Mouse (Mus musculus): ENCODE results near the gene Tusc2. TPM values are rescaled to one million over a fixed set of nuclear protein-coding genes. Genes with fewer than 3 reads are reported as not detected.

The Tusc2 gene
- polyA plus RNA-seq, 1 experiment, result 143 TPM

- TF ChIP-seq CTCF (IDR thresholded peaks at IDR 0.05; ENCODE audit: extremely low read depth, insufficient read depth, low read length) (peak; percentile 96), POLR2A (IDR thresholded peaks at IDR 0.05; ENCODE audit: extremely low read depth, insufficient read depth, low read length) (no peak)
- H3K4me1 ChIP-seq (ENCODE audit: control insufficient read depth, insufficient read depth, low read length), result no peaks in the 10 kb centered on the region; the same call in 1 of the 2 replicates
- H3K4me3 ChIP-seq (ENCODE audit: insufficient read depth, low read length), result no peak overlapping the region
- H3K27ac ChIP-seq (ENCODE audit: insufficient read depth, low read length), result no peak overlapping the region
These were observed 39.1 kb downstream of the Tusc2 start for GRCm38 (mm10) chr9:107602068-107602648.

DNA sequence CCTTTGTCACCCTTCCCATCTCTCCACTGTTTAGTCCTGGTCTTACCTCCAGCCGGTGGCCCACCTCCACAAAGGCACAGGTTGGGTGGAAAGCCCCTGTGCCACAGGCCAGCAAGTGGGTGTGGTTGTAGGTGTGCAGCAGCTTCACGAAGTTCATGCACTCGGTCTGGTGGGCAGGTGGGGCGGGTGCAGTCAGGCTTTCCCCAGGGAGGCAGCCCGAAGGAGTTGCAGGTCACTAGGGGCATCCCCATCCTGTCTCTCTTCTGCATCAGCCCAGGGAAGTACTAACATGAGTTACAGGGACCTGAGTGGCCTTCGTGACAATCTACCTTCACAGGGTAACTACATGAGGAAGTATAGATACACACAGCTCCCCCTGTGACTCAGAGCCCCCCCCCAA lies 40.2 kb downstream of the Tusc2 start:
- TF ChIP-seq POLR2A (IDR thresholded peaks at IDR 0.05; ENCODE audit: extremely low read depth, insufficient read depth, low read length), result no peak
- TF ChIP-seq CTCF (IDR thresholded peaks at IDR 0.05; ENCODE audit: extremely low read depth, insufficient read depth, low read length), result no peak
- Histone ChIP-seq H3K4me1 (ENCODE audit: control insufficient read depth, insufficient read depth, low read length) (no peaks in the 10 kb centered on the region; the same call in 1 of the 2 replicates), H3K27ac (ENCODE audit: insufficient read depth, low read length) (no peak overlapping the region), H3K4me3 (ENCODE audit: insufficient read depth, low read length) (no peak overlapping the region)

- H3K4me3 ChIP-seq (ENCODE audit: insufficient read depth, low read length), result no peak overlapping the region
- TF ChIP-seq POLR2A (IDR thresholded peaks at IDR 0.05; ENCODE audit: extremely low read depth, insufficient read depth, low read length) (no peak), CTCF (IDR thresholded peaks at IDR 0.05; ENCODE audit: extremely low read depth, insufficient read depth, low read length) (no peak)
- H3K4me1 ChIP-seq (ENCODE audit: control insufficient read depth, insufficient read depth, low read length), result no peaks in the 10 kb centered on the region; the same call in 1 of the 2 replicates
- H3K27ac ChIP-seq (ENCODE audit: insufficient read depth, low read length), result no peak overlapping the region
These were observed 42.1 kb downstream of the Tusc2 start for GRCm38 (mm10) chr9:107605041-107605661.

- TF ChIP-seq CTCF (IDR thresholded peaks at IDR 0.05; ENCODE audit: extremely low read depth, insufficient read depth, low read length) (no peak), POLR2A (IDR thresholded peaks at IDR 0.05; ENCODE audit: extremely low read depth, insufficient read depth, low read length) (no peak)
- Histone ChIP-seq H3K27ac (ENCODE audit: insufficient read depth, low read length) (no peak overlapping the region), H3K4me3 (ENCODE audit: insufficient read depth, low read length) (no peak overlapping the region), H3K4me1 (ENCODE audit: control insufficient read depth, insufficient read depth, low read length) (peaks cover under 1% of the 10 kb centered on the region; the same call in 1 of the 2 replicates)
These were observed 43.5 kb downstream of the Tusc2 start for GRCm38 (mm10) chr9:107606591-107606990.

GRCm38 (mm10) chr9:107607036-107607435 lies 44.0 kb downstream of the Tusc2 start:
- Histone ChIP-seq H3K4me1 (ENCODE audit: control insufficient read depth, insufficient read depth, low read length) (peaks cover 4% of the 10 kb centered on the region; the same call in 1 of the 2 replicates), H3K4me3 (ENCODE audit: insufficient read depth, low read length) (no peak overlapping the region), H3K27ac (ENCODE audit: insufficient read depth, low read length) (no peak overlapping the region)
- no peak for TF ChIP-seq CTCF (IDR thresholded peaks at IDR 0.05; ENCODE audit: extremely low read depth, insufficient read depth, low read length)

DNA sequence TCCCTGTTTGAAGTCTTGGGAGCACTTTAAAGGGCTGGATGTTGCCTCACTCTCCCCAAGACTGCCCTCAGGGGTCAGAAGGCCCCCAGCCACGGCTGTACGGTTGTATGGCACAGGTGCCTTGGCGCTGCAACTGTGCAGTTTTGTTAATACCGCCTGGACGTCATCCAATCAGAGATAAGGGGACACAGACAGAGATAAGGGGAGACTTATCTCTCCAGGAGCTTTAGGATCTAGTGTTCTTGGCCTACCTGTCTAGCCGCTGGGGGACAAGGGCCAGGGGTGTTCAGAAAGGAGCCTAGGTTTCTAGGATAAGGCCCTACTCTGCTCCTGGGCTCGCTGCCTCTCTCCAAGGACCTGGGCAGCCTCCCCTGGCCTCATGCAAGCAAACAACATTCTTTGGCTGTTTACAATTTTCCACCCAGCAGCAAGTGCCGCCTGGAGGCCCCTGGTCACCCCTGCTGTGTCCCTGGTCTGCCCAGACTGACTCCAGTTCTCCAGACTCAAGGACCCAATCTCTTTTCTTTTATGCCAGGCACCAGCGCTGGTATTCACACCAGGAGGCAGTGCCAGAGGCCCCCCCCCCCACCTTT lies 44.7 kb downstream of the Tusc2 start:
- TF ChIP-seq CTCF (IDR thresholded peaks at IDR 0.05; ENCODE audit: extremely low read depth, insufficient read depth, low read length) (no peak), POLR2A (IDR thresholded peaks at IDR 0.05; ENCODE audit: extremely low read depth, insufficient read depth, low read length) (no peak)
- Histone ChIP-seq H3K27ac (ENCODE audit: insufficient read depth, low read length) (no peak overlapping the region), H3K4me1 (ENCODE audit: control insufficient read depth, insufficient read depth, low read length) (0 out of 2 replicates have a peak, but pooled peaks cover 5% of the 10 kb centered on the region), H3K4me3 (ENCODE audit: insufficient read depth, low read length) (no peak overlapping the region)

DNA sequence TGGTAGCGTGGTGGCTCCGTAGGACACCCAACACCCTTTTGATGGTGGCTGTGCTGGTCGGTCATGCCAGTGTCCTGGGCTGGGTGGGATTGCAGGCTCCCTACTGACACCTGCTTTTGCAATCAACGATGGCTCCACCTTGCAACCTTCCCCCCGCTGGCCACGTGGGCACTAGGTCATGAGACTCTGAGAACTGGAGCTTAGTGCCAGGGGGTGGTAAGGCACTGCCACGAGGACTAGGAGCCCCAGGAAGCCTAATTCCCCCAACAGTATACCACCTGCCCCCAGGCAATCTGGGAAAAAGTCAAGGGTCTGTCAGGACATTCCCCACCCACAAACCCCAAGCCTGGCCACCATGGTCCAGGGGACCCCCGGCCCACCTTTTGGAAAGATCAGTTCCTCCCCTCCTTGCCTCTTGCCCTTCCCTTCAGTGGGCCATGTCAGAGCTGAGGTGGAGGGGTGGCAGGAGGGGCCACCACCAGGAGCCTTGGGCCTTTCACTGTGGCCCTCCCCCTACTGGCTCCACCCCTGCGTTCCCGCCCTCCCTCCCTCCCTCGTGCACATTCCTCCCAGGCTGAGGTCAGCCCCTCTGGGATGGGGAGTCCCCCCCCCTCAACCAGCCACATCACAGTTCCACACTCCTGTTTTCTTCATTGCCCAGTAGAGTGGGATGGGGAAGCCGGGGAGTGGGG lies 45.8 kb downstream of the Tusc2 start, which contains the start of gene Sema3b:
TSS of gene Sema3b (minus strand) at position 489 of the 692 bp plus-strand sequence.
- Histone ChIP-seq H3K4me1 (ENCODE audit: control insufficient read depth, insufficient read depth, low read length) (0 out of 2 replicates have a peak, but pooled peaks cover 5% of the 10 kb centered on the region), H3K4me3 (ENCODE audit: insufficient read depth, low read length) (no peak within 1 kb of the TSS), H3K27ac (ENCODE audit: insufficient read depth, low read length) (no peak within 1 kb of the TSS)
- no peak for TF ChIP-seq CTCF (IDR thresholded peaks at IDR 0.05; ENCODE audit: extremely low read depth, insufficient read depth, low read length)
- no peak for TF ChIP-seq POLR2A (IDR thresholded peaks at IDR 0.05; ENCODE audit: extremely low read depth, insufficient read depth, low read length)

- Histone ChIP-seq H3K4me1 (ENCODE audit: control insufficient read depth, insufficient read depth, low read length) (0 out of 2 replicates have a peak, but pooled peaks cover 5% of the 10 kb centered on the region), H3K27ac (ENCODE audit: insufficient read depth, low read length) (no peak overlapping the region), H3K4me3 (ENCODE audit: insufficient read depth, low read length) (no peak overlapping the region)
- no peak for TF ChIP-seq POLR2A (IDR thresholded peaks at IDR 0.05; ENCODE audit: extremely low read depth, insufficient read depth, low read length)
- no peak for TF ChIP-seq CTCF (IDR thresholded peaks at IDR 0.05; ENCODE audit: extremely low read depth, insufficient read depth, low read length)
These were observed 46.4 kb downstream of the Tusc2 start for GRCm38 (mm10) chr9:107609433-107609830.

DNA sequence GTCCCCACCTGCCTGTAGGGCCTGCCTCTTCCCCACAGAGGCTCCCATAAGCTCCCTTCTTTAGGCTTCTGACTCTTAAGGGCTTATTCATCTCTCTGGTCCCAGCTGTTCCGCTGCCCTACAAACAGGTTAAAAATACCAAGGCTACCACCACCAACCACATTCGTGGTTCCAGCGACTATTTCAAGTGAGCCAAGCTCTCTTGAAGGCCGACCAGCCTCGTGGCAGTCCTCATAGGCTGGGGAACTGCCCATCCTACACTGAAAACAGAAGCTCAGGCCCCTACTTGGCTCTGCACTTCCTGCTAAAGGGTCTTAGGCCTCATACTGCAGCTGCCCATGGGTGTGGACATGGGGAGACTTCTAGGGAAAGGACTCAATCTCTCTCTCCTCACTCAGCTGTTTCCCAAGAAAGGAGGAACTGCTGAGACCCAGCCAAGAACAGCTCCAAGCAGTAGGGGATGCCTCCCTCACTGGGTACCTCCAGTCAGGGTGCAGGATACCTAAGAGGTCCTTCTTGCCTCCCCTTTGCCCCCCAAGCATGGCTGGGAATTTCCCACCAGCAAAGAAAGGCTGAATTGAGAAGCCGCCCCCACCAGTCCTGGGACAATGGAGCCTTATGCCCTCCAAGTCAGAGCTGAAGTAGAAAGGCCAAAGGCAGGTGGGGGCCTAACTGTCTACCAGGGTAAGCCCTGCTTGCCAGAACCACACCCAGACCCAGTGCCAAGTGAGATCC lies 48.6 kb downstream of the Tusc2 start:
- 0 out of 2 replicates have a peak, but pooled peaks cover 5% of the 10 kb centered on the region for H3K4me1 ChIP-seq (ENCODE audit: control insufficient read depth, insufficient read depth, low read length)
- 0 out of 2 replicates have a peak overlapping the region, but pooled peaks have one; percentile 11 for H3K4me3 ChIP-seq (ENCODE audit: insufficient read depth, low read length)
- no peak for TF ChIP-seq CTCF (IDR thresholded peaks at IDR 0.05; ENCODE audit: extremely low read depth, insufficient read depth, low read length)
- TF ChIP-seq POLR2A (IDR thresholded peaks at IDR 0.05; ENCODE audit: extremely low read depth, insufficient read depth, low read length), result no peak
- peak overlapping the region; percentile 97 for H3K27ac ChIP-seq (ENCODE audit: insufficient read depth, low read length)
